Mouse (Mus musculus): ENCODE measurements around the gene Kctd2.

GRCm38 (mm10) chr11:115372015-115372414 lies 47.9 kb upstream of the Kctd2 start:
- TF ChIP-seq MAX (IDR thresholded peaks at IDR 0.05; ENCODE audit: low read length), result no peak
- no peak for TF ChIP-seq POLR2A (IDR thresholded peaks at IDR 0.05; ENCODE audit: low read depth, low read length)
- no peak for TF ChIP-seq HCFC1 (IDR thresholded peaks at IDR 0.05; ENCODE audit: low read depth, low read length)
- TF ChIP-seq GABPA (IDR thresholded peaks at IDR 0.05; ENCODE audit: insufficient replicate concordance, low read depth, low read length), result no peak
- no peak for TF ChIP-seq EP300 (IDR thresholded peaks at IDR 0.05; ENCODE audit: low read length)
- TF ChIP-seq CTCF (conservative IDR thresholded peaks at IDR 0.05 in 1 of 2, IDR thresholded peaks at IDR 0.05 in 1 of 2; ENCODE audit: low read depth in 2 of 2, low read length in 2 of 2), result no peak
- TF ChIP-seq CHD1 (IDR thresholded peaks at IDR 0.05; ENCODE audit: low read depth, low read length), result no peak
- TF ChIP-seq CHD2 (IDR thresholded peaks at IDR 0.05; ENCODE audit: low read length), result no peak
- TF ChIP-seq MYC (IDR thresholded peaks at IDR 0.05; ENCODE audit: low read depth, low read length), result no peak
- no peak for TF ChIP-seq BHLHE40 (IDR thresholded peaks at IDR 0.05; ENCODE audit: low read depth, low read length)
- no peak for TF ChIP-seq ZMIZ1 (IDR thresholded peaks at IDR 0.05; ENCODE audit: low read depth, low read length)
- no peak for TF ChIP-seq RAD21 (IDR thresholded peaks at IDR 0.05; ENCODE audit: low read depth, low read length)

Measured in CH12.LX (cell line).